Mouse (Mus musculus): ENCODE results near the gene Mlec.

GRCm38 (mm10) chr5:115145253-115145968 is 12.6 kb downstream of the Mlec start:
- TF ChIP-seq POLR2A (IDR thresholded peaks at IDR 0.05; ENCODE audit: extremely low read depth, insufficient read depth, low read length) (no peak), CTCF (IDR thresholded peaks at IDR 0.05; ENCODE audit: low read depth, low read length) (no peak)

Measured in liver, adult 2 months (tissue).